Mouse (Mus musculus): ENCODE data around the gene Map1a. TPM values are rescaled to one million over a fixed set of nuclear protein-coding genes. Genes with fewer than 3 reads are reported as not detected.

Gene Map1a
- total and polyA plus RNA-seq, 2 experiments = under 0.01 to 0.44 TPM

GRCm38 (mm10) chr2:121298131-121298530 lies 8.7 kb downstream of the Map1a start:
- DNase-seq (ENCODE audit: extremely low read depth, low read depth, low spot score) = no peak
- no peaks in the 10 kb centered on the region for H3K4me1 ChIP-seq (ENCODE audit: control insufficient read depth, insufficient read depth, low read length)
- H3K9ac ChIP-seq (ENCODE audit: low read depth, low read length) = no peak overlapping the region
- no peaks in the 10 kb centered on the region for H3K36me3 ChIP-seq (ENCODE audit: control insufficient read depth, insufficient read depth, low read length)
- peaks cover 23% of the 10 kb centered on the region for H3K27me3 ChIP-seq (ENCODE audit: control insufficient read depth, insufficient read depth, low read length)
- TF ChIP-seq POLR2A (IDR thresholded peaks at IDR 0.05; ENCODE audit: extremely low read depth, insufficient read depth, low read length) (no peak), CTCF (IDR thresholded peaks at IDR 0.05; ENCODE audit: low read depth, low read length) (no peak)
- no peaks in the 10 kb centered on the region for H3K79me2 ChIP-seq (ENCODE audit: control insufficient read depth, insufficient read depth, low read length)
- 9% methylated on average over 8 of the region's 8 CpGs for WGBS
- H3K27ac ChIP-seq (replicated peaks; ENCODE audit: insufficient read depth, low read depth, low read length) = no peak overlapping the region
- H3K4me3 ChIP-seq (ENCODE audit: insufficient read depth, low read depth, low read length) = no peak overlapping the region

GRCm38 (mm10) chr2:121299471-121299870 lies 10.1 kb downstream of the Map1a start:
- Histone ChIP-seq H3K79me2 (ENCODE audit: control insufficient read depth, insufficient read depth, low read length) (no peaks in the 10 kb centered on the region), H3K36me3 (ENCODE audit: control insufficient read depth, insufficient read depth, low read length) (no peaks in the 10 kb centered on the region), H3K27me3 (ENCODE audit: control insufficient read depth, insufficient read depth, low read length) (peaks cover 17% of the 10 kb centered on the region), H3K27ac (replicated peaks; ENCODE audit: insufficient read depth, low read depth, low read length) (no peak overlapping the region), H3K4me1 (ENCODE audit: control insufficient read depth, insufficient read depth, low read length) (no peaks in the 10 kb centered on the region), H3K4me3 (ENCODE audit: insufficient read depth, low read depth, low read length) (no peak overlapping the region), H3K9ac (ENCODE audit: low read depth, low read length) (no peak overlapping the region)
- WGBS = 70% methylated on average over 17 of the region's 17 CpGs
- DNase-seq (ENCODE audit: extremely low read depth, low read depth, low spot score) = no peak
- TF ChIP-seq POLR2A (IDR thresholded peaks at IDR 0.05; ENCODE audit: extremely low read depth, insufficient read depth, low read length) = no peak
- no peak for TF ChIP-seq CTCF (IDR thresholded peaks at IDR 0.05; ENCODE audit: low read depth, low read length)

GRCm38 (mm10) chr2:121300036-121300435 lies 10.6 kb downstream of the Map1a start:
- H3K4me1 ChIP-seq (ENCODE audit: control insufficient read depth, insufficient read depth, low read length) = no peaks in the 10 kb centered on the region
- H3K9ac ChIP-seq (ENCODE audit: low read depth, low read length) = no peak overlapping the region
- DNase-seq (ENCODE audit: extremely low read depth, low read depth, low spot score) = no peak
- H3K36me3 ChIP-seq (ENCODE audit: control insufficient read depth, insufficient read depth, low read length) = no peaks in the 10 kb centered on the region
- H3K4me3 ChIP-seq (ENCODE audit: insufficient read depth, low read depth, low read length) = no peak overlapping the region
- TF ChIP-seq POLR2A (IDR thresholded peaks at IDR 0.05; ENCODE audit: extremely low read depth, insufficient read depth, low read length) (no peak), CTCF (IDR thresholded peaks at IDR 0.05; ENCODE audit: low read depth, low read length) (no peak)
- no peaks in the 10 kb centered on the region for H3K79me2 ChIP-seq (ENCODE audit: control insufficient read depth, insufficient read depth, low read length)
- H3K27me3 ChIP-seq (ENCODE audit: control insufficient read depth, insufficient read depth, low read length) = peaks cover 14% of the 10 kb centered on the region
- no peak overlapping the region for H3K27ac ChIP-seq (replicated peaks; ENCODE audit: insufficient read depth, low read depth, low read length)
- 68% methylated on average over 10 of the region's 10 CpGs for WGBS

- Histone ChIP-seq H3K4me1 (ENCODE audit: control insufficient read depth, insufficient read depth, low read length) (no peaks in the 10 kb centered on the region), H3K27me3 (ENCODE audit: control insufficient read depth, insufficient read depth, low read length) (no peaks in the 10 kb centered on the region), H3K4me3 (ENCODE audit: insufficient read depth, low read depth, low read length) (peak overlapping the region; percentile 49), H3K9ac (ENCODE audit: low read depth, low read length) (no peak overlapping the region), H3K36me3 (ENCODE audit: control insufficient read depth, insufficient read depth, low read length) (no peaks in the 10 kb centered on the region), H3K79me2 (ENCODE audit: control insufficient read depth, insufficient read depth, low read length) (no peaks in the 10 kb centered on the region), H3K27ac (replicated peaks; ENCODE audit: insufficient read depth, low read depth, low read length) (no peak overlapping the region)
- WGBS = 33% methylated on average over 5 of the region's 5 CpGs
- TF ChIP-seq POLR2A (IDR thresholded peaks at IDR 0.05; ENCODE audit: extremely low read depth, insufficient read depth, low read length) = no peak
- TF ChIP-seq CTCF (IDR thresholded peaks at IDR 0.05; ENCODE audit: low read depth, low read length) = no peak
- DNase-seq (ENCODE audit: extremely low read depth, low read depth, low spot score) = no peak
These were observed 19.6 kb downstream of the Map1a start for GRCm38 (mm10) chr2:121308997-121309416.

- no peak overlapping the region for H3K9ac ChIP-seq (ENCODE audit: low read depth, low read length)
- H3K27me3 ChIP-seq (ENCODE audit: control insufficient read depth, insufficient read depth, low read length) = no peaks in the 10 kb centered on the region
- H3K36me3 ChIP-seq (ENCODE audit: control insufficient read depth, insufficient read depth, low read length) = 0 out of 2 replicates have a peak, but pooled peaks cover 1% of the 10 kb centered on the region
- H3K4me1 ChIP-seq (ENCODE audit: control insufficient read depth, insufficient read depth, low read length) = no peaks in the 10 kb centered on the region
- no peak for DNase-seq (ENCODE audit: extremely low read depth, low read depth, low spot score)
- H3K4me3 ChIP-seq (ENCODE audit: insufficient read depth, low read depth, low read length) = no peak overlapping the region
- no peak overlapping the region for H3K27ac ChIP-seq (replicated peaks; ENCODE audit: insufficient read depth, low read depth, low read length)
- TF ChIP-seq POLR2A (IDR thresholded peaks at IDR 0.05; ENCODE audit: extremely low read depth, insufficient read depth, low read length) (no peak), CTCF (IDR thresholded peaks at IDR 0.05; ENCODE audit: low read depth, low read length) (no peak)
- H3K79me2 ChIP-seq (ENCODE audit: control insufficient read depth, insufficient read depth, low read length) = no peaks in the 10 kb centered on the region
- 77% methylated on average over 8 of the region's 8 CpGs for WGBS
These were observed 26.9 kb downstream of the Map1a start for GRCm38 (mm10) chr2:121316278-121316677.

GRCm38 (mm10) chr2:121323041-121323440 lies 33.6 kb downstream of the Map1a start:
- TF ChIP-seq POLR2A (IDR thresholded peaks at IDR 0.05; ENCODE audit: extremely low read depth, insufficient read depth, low read length) (no peak), CTCF (IDR thresholded peaks at IDR 0.05; ENCODE audit: low read depth, low read length) (no peak)
- H3K27ac ChIP-seq (replicated peaks; ENCODE audit: insufficient read depth, low read depth, low read length) = no peak overlapping the region
- H3K36me3 ChIP-seq (ENCODE audit: control insufficient read depth, insufficient read depth, low read length) = 0 out of 2 replicates have a peak, but pooled peaks cover 3% of the 10 kb centered on the region
- H3K4me3 ChIP-seq (ENCODE audit: insufficient read depth, low read depth, low read length) = no peak overlapping the region
- H3K79me2 ChIP-seq (ENCODE audit: control insufficient read depth, insufficient read depth, low read length) = no peaks in the 10 kb centered on the region
- no peak for DNase-seq (ENCODE audit: extremely low read depth, low read depth, low spot score)
- 94% methylated on average over 10 of the region's 10 CpGs for WGBS
- H3K27me3 ChIP-seq (ENCODE audit: control insufficient read depth, insufficient read depth, low read length) = no peaks in the 10 kb centered on the region
- no peaks in the 10 kb centered on the region for H3K4me1 ChIP-seq (ENCODE audit: control insufficient read depth, insufficient read depth, low read length)
- H3K9ac ChIP-seq (ENCODE audit: low read depth, low read length) = no peak overlapping the region

Measured in liver, adult 2 months (tissue).